Mouse (Mus musculus) brain, adult 2 months (tissue): ENCODE results near the gene Sirt2.

Experiments
- DNase-seq: peaks from one replicate; pipeline ENCODE4 v3.0.0; 2011; ENCODE audit warnings: low read depth, low spot score

Sirt2 gene

GRCm38 (mm10) chr7:28766173-28766879, at the start of gene Sirt2:
Gene Sirt2, plus strand, starts transcription at chr7:28766735.
- peak; percentile 99 for DNase-seq

- DNase-seq: no peak
Measured at GRCm38 (mm10) chr7:28717726-28718125, 48.8 kb upstream of the Sirt2 start.

- DNase-seq: no peak
Measured at GRCm38 (mm10) chr7:28719159-28719558, 47.4 kb upstream of the Sirt2 start.

- no peak for DNase-seq
Measured at GRCm38 (mm10) chr7:28719650-28720049, 46.9 kb upstream of the Sirt2 start.

- DNase-seq: peak; percentile 31
Measured at GRCm38 (mm10) chr7:28720753-28721537, 45.6 kb upstream of the Sirt2 start.

GRCm38 (mm10) chr7:28722079-28722478, 44.5 kb upstream of the Sirt2 start:
- DNase-seq: no peak

- DNase-seq: no peak
Measured at GRCm38 (mm10) chr7:28724613-28725012, 41.9 kb upstream of the Sirt2 start.

- DNase-seq: peak; percentile 95
Measured at GRCm38 (mm10) chr7:28726600-28726999, 39.9 kb upstream of the Sirt2 start.

- peak; percentile 79 for DNase-seq
Measured at GRCm38 (mm10) chr7:28727649-28728340, 38.7 kb upstream of the Sirt2 start.

- DNase-seq: peak; percentile 79
Measured at GRCm38 (mm10) chr7:28732341-28733142, 34.0 kb upstream of the Sirt2 start.

GRCm38 (mm10) chr7:28733211-28733610, 33.3 kb upstream of the Sirt2 start:
- no peak for DNase-seq

GRCm38 (mm10) chr7:28735701-28736100, 30.8 kb upstream of the Sirt2 start:
- no peak for DNase-seq

GRCm38 (mm10) chr7:28739829-28740228, 26.7 kb upstream of the Sirt2 start:
- no peak for DNase-seq

GRCm38 (mm10) chr7:28740949-28741348, 25.6 kb upstream of the Sirt2 start:
- no peak for DNase-seq

- peak; percentile 9 for DNase-seq
Measured at GRCm38 (mm10) chr7:28741368-28741708, 25.2 kb upstream of the Sirt2 start.

GRCm38 (mm10) chr7:28741709-28742438, 24.7 kb upstream of the Sirt2 start, which contains the start of the genes Mrps12 and Sars2:
Gene Mrps12, minus strand, starts transcription at chr7:28741820.
Gene Sars2, plus strand, starts transcription at chr7:28741992.
- DNase-seq: peak; percentile 99

- DNase-seq: no peak
Measured at GRCm38 (mm10) chr7:28749935-28750334, 16.6 kb upstream of the Sirt2 start.

- no peak for DNase-seq
Measured at GRCm38 (mm10) chr7:28756079-28756478, 10.5 kb upstream of the Sirt2 start, which contains the start of gene Ccer2. Gene Ccer2, plus strand, starts transcription at chr7:28756174.

- no peak for DNase-seq
Measured at GRCm38 (mm10) chr7:28758623-28759022, 7.9 kb upstream of the Sirt2 start.

GRCm38 (mm10) chr7:28761907-28762306, 4.6 kb upstream of the Sirt2 start:
- no peak for DNase-seq

- DNase-seq: no peak
Measured at GRCm38 (mm10) chr7:28765211-28765610, 1.3 kb upstream of the Sirt2 start.
